Mouse (Mus musculus) layer of hippocampus, adult 11-12 months (tissue): ENCODE measurements around the gene Rpusd1.

Source experiments
- DNase-seq: peaks from one replicate; pipeline ENCODE4 v3.0.0; 2022; ENCODE audit warnings: low spot score

Gene Rpusd1

DNA sequence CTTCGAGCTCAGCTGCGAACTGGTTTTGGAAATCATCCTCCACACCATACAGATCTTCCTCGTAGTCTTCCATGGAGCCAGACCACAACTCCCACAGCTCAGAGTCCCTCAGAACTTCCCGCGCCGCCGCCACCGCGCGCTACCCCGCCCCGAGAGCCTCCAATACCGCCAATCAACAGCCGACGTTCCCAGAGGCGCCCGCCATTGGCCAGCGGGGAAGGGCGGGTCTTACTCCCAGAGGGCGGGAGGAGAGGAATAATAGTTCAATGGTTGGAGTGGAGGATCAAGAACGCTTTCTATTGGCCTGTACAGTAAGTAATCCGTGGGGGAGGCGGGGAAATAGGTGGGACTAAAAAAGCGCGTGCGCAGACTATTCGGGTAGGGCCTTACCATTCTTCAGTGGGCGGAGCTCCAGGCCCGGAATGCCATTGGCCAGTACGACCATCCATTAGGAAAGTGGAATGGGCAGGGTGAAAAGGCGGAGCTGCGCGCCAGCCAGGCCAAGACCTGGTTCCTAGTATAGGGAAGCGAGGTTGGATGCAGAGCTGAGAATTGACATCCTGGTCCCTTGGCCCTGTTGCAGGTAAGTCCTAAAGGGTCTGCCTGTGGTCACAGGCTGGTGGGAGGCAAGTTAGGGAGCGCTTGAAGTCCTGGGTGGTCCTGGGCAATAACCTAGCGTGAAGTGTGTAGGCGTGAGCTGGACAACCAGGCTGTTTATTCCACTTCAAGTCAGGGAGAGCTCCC lies at the start of gene Rpusd1, which contains the start of gene Chtf18:
TSS of gene Rpusd1 (plus strand) at position 406 of the 744 bp plus-strand sequence.
TSS of gene Chtf18 (minus strand) at position 155 of the 744 bp plus-strand sequence.
- peak; percentile 100 for DNase-seq

DNA sequence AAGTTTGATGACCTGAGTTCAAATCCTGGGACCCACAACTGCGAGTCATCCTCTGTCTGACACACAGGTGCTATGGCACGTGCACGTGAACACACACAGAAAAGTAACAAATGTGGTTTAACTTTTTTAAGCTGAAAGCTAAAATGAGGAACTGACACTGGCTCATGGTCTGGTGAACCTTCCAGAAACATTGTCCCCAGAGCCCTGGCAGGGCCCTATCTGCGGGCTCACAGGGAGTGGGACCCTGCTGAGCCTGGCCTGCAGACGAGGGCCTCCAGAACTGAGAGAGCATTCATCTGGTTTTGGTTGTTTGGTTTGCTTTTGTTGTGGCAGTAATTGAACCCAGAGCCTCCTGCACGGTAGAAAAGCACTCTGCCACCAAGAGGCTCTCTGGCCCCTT lies 49.5 kb upstream of the Rpusd1 start:
- no peak for DNase-seq

DNA sequence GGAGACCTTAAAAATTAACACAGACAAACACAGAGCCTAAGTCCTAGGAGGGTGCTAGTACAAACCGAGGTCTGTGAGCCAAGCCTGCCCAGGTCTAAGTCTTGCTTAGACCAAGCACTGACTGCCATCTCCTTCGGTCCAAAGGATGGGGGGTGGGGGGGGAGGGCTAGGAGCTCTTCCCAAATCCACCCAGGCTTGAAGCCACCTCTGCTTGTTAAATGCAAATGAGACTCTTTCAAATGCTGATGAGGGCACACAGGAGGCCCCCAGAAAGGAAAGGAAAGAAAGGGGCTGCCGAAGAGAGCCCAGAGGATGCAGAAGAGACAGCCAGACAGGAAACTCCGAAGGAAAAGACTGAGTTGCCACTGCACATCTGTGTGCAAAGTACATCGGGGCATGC lies 47.7 kb upstream of the Rpusd1 start:
- DNase-seq = no peak

DNA sequence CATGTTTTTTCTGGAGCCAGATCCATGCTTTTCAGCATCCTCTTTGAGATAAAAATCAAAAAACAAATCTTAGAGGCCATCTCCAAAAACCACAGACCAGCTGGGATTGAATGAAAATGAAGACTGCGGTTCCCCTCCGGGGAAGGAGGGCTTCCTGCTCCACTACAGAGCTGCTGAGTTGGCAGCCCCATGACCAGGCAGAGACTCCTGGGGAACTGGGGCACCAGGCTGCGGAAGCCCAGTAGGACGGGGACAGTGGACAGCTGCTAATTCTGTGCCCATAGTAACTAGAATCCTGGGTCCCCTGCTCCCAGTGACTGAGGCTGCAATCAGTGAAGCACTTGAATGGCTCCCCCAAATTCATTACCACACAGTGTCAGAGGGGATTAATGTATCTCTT lies 45.8 kb upstream of the Rpusd1 start:
- DNase-seq = no peak

DNA sequence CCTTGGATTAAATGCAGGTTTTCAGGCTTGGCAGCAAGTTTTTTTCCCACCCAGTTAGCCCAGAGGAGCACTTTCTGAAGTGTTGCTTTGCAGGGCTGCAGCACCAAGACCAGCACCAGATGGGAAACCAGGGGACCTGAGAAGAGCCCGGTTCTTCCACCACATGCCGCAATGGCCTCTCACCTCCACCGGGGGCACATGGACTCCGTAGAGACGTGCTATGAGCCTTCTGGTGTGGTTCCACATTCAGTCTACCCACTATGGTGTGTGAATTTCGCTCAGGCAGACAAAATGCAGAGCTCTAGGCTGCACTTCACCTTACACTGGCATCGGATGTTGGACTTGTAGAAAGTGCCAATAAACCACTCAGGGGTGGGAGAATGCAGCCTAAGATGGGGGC lies 41.1 kb upstream of the Rpusd1 start:
- no peak for DNase-seq

DNA sequence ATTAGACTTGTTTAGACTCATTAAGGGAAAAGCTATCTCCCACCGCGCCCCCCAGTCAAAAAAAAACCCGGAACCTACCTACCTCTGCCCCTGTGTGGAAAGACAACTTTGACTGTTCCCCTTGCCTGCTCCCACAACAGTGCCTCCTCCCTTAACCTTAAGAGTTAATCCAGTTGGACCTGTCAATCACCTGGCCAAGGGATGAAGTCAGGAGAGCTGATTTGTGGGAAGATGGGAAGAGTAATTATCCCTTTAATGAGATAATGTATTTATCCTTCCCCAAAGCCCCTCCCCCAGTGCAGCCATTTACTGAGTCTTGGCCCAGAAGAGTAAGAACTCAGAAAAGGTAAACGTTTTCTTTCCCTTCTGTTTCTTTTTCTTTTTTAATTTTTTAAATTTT lies 38.5 kb upstream of the Rpusd1 start:
- no peak for DNase-seq

DNA sequence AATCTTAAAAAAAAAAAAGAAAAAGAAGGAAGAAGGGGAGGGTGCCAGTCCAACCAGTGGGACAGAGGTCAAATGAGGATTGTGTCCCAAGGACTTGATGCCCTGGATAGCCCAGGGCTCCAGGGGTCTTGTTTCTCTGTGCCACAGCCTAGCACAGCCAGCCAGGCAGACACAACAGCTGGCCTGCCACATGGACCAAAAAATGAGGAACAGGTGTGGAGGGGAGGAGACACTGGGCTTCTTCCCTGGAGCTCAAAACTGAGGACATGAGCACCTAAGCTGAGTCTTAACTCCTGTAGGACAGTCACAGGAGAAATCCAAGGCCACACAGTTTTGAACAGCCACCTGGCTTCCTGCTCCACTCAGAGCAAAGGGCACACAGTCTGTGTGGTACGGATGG lies 31.2 kb upstream of the Rpusd1 start:
- DNase-seq = no peak

DNA sequence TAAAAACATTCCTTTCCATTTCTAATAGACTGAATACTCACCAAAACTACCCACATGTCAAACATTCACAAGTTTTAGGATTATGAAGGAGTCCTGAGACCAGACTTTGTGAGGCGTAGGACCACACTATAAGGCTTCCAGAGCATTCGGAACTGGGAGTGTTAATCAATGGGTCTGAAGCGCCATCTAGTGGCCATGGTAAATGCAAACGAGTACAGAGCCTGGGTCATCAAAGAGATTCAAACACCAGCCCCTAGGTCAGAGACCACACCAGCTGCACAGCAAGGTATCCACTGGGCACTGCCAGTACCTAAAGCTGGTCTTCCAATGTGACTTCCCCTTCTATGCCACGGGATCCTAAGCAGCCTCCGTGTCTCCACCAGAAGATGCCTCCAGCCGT lies 29.0 kb upstream of the Rpusd1 start:
- DNase-seq = peak; percentile 84

DNA sequence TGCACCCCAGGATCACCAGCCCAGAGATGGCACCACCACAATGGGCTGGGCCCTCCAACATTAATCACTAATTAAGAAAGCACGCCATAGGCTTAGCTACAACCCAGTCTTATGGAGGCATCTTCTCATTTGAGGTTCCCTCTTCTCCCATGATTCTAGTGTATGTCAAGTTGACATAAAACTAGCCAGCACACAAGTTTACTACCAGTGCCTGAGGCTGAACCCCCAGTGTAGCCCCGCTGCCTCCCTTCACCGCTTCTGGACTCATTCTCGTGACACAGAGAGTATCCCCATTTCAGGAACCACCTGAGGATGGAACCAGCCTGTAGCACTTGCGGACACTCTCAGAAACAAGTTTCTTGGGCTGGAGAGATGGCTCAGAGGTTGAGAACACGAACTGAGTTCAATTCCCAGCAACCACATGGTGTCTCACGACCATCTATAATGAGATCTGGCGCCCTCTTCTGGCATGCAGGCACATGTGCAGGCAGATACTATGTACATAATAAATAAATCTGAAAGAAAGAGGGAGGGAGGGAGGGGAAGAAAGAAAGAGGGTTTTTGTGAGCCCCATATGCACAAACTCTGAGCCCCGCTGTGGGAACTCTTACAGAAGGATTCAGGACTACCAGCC lies 26.5 kb upstream of the Rpusd1 start:
- DNase-seq = no peak

DNA sequence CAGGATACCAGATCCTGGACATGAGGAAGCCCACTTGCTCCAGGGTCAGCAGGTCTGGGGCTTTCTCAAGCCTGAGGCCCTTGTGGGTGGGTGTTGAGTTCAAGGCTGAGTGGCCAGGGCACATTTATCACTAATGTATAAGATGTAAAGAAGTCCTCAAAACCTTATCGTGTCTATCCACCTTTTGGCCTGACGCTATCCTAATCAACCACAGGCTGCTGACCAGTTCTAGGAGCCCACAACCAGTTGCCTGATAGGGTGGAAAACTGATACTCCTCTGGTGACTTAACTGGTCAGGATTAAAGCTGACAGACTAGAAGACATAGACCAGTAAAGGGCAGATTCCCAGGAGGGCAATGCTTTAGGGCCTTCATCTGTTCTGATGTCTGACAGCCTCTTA lies 17.5 kb upstream of the Rpusd1 start:
- DNase-seq = no peak

DNA sequence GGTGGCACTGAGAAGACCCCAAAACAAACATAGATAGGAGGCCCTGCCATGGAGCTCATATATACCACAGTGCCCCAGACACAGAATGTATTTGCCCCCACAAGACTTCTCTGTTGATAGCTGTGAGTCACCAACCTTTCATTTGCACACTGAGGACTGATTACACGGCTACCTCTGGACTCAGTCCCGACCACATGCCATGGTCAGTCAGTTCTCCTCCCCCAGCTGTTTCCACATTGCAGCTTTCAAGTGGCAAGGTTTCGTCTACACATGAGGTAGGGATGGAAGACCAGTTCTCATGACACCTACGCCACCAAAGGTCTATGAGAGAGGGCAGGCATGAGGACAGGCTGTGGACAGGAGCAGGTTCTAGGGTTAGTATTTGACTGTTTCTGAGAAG lies 16.3 kb upstream of the Rpusd1 start:
- DNase-seq = no peak

DNA sequence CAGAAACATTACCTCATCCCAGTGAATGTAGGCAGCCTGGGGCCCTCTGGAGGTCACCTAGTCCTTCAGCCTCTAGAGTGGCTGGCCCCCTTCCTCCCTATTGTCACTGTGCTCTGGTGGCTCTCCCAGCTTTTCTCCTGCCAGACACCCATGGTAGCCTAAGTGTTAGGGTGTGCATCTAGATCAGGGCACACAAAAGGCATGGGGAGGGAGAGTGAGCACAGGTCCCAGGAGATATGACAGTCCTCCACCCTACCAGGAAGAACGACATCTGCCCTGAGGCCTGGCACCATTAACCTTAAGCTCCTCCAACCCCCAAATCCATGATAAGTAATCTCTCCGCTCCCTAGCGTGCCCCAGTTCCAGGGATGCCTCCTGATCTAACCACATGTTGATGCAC lies 11.8 kb upstream of the Rpusd1 start:
- no peak for DNase-seq

DNA sequence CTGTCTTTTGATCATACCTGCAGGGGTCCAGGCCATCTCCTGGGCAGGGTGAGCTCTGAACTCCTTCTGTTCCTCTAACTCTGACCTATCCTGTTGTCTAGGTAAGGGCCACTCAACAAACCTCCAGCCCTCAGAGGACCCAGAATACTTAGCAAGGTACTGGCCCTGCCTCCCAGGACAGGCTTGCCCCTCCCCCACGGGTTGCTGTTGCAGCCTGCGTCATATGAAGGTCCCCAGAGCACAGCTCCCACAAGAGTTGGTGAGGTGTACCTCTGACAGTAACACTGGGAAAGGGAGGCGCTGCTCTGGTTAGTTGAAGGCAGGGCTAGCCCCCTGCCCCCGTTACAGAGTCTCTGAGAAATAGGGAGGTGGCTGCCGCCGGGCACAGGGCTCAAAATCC lies 11.3 kb upstream of the Rpusd1 start:
- DNase-seq = no peak

DNA sequence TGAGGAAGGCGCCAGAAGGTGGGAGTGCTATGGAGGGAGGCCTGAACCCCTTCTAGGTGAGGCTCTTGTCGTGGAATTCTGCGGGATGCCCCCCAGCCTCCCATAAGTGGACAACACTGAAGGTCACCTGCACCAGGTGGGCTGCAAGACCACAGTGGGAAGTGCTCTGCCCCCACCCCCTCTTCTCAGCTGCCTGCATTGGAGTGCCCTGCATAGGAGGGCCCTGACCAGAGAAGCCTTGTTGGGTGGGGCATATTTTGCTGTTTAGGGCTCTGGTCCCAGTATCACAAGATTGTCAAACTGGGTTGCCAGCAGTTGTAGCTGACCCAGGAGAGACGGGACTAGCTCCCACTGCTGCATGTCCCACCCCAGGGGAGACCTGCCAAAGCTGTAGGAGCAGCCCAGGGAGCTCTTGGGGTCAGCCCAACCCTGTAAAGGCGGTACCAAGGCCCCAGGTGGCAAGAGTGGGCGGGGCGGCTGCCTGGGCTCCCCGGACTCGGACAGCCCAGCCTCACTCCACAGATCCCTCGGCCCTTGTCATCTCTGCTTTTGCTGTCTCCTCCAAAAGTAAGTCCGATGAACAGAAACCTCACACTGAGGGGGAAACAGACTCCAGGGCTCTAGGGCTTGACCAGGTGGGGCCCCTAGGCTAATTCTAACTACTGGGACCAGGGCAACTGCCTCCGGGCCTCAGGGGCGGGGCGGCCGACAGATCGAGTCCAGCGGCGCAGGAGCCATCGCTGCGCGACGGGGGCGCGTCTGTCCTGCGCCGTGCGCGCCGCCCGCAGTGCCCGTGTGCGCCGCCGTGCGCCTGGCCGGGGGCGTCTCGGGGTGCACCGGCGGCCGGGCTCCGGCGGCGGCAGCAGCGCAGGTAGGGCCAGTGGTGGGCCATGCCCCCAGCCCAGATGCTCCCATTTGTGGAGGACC lies 10.5 kb upstream of the Rpusd1 start, which contains the start of gene Gng13:
TSS of gene Gng13 (plus strand) at position 461 of the 927 bp plus-strand sequence.
- no peak for DNase-seq

DNA sequence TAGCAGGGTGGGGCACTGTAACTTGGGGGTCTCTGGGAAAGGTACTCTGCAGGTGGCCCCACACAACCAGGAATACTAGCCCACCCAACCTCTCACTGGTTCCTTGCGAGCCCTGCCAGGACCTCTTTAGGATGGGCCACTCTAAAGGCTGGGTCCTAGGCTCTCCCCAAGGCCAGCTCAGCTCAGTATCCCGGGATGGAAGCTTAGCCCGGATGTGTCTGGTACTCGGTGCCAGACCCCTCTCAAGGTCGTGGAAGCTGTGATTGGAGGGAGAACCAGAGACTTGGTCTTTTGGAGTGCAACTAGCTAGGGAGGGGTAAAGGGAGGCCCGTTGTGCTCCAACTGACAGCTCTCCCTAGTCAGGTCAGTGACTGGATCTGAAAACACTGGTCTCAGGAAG lies 9.8 kb upstream of the Rpusd1 start:
- DNase-seq = no peak

DNA sequence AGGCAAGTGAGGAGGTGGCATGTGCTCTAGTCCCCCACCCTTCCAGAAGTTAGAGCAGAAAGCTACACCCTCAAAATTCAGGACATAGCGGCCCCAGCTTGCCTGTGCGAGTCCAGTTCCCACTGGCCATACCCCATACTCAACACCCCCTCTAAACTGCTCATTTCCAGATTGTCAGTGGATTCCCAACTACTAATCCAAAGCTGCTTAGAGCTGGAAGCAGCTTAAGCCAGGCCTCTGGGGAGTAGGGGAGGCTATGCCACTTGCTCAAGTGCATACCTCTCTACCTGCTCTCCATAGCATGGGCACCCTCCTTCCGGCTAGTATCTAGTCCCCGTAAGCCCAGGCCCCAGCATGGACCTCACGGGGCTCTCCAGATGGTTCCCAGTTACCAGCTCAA lies 6.0 kb upstream of the Rpusd1 start:
- DNase-seq = no peak

DNA sequence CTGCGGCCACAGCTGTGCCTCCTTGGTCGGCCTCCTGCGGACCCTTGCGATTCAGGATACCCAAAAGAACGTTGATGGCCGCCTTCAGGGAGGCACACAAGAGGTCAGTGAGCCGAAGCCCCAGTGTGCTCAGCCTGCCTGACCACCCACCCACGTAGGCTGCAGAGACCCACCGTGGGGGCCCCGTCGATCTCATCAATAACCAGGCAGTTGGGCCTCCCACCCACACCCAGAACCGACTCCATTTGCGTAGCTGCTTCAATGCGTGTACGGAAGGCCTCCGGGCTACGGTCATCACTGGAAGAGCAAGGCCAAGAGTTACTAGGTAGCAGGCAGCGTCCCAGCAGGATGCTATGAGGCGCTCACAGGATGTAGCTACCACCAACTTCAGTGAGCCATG lies 4.0 kb upstream of the Rpusd1 start:
- DNase-seq = no peak

DNA sequence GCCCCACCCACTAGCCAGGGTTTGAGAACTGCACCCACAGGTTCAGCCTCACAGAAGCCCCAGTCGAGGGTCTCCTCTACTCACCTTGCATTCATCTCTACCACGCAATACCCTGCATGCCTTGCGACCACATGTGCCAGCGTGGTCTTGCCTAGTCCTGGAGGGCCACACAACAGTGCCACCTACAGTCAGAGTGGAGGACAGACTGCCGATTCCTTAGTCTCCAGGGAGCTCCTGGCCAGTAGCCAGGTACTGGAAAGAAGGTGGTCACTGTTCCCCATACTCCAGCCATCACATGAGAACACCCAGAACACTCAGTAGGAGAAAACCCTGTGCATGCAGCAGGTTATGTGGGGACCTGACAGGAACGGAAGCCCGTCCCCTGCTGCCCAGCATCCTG lies 3.6 kb upstream of the Rpusd1 start:
- no peak for DNase-seq

DNA sequence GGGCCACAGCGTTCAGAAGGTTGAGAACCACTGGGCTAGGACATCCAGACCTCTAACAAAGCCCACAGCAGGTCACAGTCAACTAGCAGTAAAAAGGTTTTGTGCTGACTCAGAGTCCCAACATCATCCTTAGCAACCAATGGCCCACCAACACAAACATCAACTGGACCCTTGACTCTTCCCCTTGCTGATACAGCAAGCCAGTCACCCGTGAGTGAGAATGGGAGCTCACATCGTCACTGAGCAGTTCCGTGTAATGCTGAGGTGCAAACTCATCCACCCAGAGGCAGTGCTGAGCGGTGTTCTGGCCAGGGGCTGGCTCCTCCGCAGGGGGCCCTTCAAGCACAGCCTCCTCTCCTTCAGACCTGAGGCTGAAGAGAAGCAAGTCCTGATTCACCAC lies 2.2 kb upstream of the Rpusd1 start:
- no peak for DNase-seq

DNA sequence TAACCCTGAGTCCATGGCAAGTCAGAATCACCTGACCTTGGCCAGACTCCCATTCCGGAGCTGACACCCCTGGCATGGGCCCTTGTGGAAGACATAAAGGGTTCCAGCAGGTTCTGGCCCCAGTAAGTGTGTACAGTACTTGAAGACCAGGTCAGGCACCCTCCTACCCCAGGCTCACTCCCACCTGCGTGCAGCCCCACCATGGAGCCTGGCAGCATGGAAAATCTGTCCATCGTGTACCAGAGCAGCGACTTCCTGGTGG lies 470 bp downstream of the Rpusd1 start:
- DNase-seq = no peak

DNA sequence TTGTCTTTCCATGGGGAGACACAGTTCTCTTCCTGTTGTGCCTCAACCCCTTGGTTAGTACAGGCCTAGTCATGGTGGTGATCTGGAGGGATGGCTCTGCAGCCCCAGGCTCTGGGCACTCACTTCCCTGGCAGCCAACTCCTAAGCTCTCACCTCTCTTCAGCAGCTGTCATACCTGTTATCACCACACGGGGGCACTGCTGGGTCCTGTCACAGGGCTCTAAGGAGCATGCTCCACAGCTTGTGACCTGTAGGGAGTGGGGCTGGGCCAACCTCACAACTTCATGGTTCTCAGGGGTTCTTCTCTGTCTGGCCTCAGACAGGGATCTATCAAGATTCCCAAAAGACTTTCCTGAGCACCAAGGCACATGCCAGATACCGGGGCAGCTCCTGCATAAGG lies 4.6 kb downstream of the Rpusd1 start:
- peak; percentile 91 for DNase-seq

DNA sequence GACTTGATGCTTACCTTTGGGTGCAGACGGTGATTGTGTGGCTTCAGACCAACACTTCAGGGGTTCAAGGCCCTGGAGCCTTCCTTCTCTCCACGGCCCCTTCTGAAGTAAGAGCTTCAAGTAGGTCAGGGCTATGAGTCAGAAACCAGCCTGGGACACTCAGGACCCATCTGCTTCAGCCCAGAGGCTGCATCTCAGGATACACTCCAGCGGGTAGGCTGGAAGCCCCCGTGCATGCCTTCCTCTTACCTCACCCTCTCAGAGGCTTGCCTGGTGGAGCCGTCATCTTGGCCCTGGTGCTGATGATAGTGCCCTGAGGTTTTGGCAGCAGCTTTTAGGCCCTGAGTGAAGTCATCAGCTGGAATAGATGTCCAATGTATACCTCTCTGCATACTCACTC lies 7.8 kb downstream of the Rpusd1 start:
- DNase-seq = no peak

DNA sequence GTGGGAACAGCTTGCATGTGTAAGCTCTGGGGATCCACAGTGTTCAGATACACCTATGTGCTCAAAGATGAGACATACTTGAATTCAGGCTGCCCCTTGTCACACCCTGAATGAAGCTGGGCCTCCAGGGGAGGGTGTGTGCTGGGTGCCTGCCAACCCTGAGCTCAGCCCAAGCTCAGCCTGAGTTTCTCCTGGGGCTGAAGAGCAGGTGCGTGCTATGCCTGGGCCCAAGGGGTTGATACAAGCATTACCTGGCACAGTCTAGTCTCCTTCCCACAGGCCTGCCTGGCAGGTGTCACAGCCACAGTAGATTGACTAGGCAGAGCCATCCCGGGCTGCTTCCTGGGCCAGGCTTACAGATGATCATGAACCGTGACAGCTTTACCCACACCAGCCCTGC lies 8.3 kb downstream of the Rpusd1 start, which contains the start of gene Mslnl:
TSS of gene Mslnl (plus strand) at position 298 of the 400 bp plus-strand sequence.
- no peak for DNase-seq
